Mouse (Mus musculus) brain, embryonic 18.5 days (tissue): ENCODE data around the gene Sorcs2.

ENCODE experiments used
- DNase-seq: peaks from one replicate; pipeline ENCODE4 v3.0.0-alpha.2; 2012; ENCODE audit warnings: low read depth, low spot score

Sorcs2 gene

DNA sequence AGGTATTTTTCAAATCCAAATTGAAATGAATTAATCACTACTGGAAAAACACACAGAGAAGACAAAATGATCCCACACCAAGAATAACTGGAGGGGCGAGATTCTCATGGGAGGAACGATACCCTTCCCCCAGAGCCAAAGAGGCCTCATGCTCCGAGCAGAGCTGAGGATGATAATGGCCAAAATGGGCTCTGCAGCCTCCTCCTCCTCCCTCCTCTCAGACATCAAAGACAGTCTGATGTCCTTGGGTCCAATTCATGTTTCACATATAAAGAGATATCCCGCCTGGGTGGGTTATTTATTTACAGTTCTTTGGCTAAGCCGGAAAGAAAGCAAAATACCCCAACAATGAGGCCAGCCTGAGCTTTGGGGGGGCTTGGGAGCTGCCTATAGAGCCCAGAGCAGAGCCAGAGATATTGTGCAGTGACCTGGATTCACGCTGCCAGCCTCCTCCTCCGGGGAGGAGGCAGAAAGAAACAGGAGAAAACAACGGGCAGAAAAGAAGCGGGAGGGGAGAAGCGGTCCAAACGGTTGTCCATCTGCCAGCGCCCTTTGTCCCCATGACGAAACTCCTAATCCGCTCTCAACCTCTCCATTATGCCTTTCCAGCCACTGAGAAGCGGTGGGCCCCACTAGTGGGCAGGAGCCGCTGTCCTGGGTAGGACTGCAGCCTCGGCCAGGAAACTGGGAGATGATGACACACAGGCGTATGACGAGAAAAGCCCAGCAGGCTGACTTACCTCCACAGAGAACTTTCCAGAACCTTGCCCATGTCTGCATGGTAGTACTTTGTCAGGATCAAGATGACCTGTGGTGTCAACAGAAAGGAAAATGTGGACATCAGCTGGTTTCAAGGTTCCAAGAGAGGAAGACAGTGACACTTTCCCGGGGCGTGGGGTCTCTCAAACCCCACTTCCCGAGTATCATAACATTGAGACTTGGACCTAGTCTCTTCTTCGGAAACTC is 169.3 kb downstream of the Sorcs2 start:
- DNase-seq: no peak

DNA sequence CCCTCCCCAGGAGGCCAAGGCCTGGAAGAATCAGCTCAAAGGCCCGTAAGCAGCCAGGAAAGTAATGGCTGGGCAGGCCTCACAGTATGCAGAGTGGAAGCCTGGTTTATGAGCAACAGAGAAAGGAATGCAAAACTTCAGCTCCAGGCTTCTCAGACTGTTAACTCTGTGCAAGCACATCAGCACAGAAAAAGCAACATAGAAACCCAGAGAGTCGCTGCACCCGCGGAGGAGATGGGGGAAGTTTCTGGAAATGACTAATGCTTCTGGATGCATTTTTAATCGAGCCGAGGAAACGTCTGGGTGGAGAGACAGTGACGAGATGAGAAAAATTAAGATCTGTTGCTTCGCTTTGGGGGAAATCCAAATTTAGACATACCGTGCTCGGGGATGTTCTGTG is 171.6 kb downstream of the Sorcs2 start:
- DNase-seq: no peak

DNA sequence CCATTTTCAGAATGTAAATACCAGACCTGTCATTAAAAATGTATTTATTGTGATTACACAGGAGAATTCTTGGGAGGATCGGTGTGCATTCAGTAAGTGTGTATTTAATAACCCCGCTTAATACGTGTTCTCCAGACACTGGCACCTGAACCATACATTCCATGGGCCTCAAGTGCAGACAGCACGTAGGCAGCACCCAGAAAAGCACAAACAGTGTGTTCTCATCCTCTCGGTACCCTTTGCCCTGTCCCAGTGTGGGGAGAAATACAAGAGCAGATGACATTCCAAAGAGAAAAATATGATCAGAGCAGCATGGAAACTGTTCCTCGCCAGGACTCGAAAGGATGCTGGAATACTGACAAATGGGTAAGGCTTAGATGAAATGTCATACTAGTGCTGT is 172.1 kb downstream of the Sorcs2 start:
- DNase-seq: no peak

DNA sequence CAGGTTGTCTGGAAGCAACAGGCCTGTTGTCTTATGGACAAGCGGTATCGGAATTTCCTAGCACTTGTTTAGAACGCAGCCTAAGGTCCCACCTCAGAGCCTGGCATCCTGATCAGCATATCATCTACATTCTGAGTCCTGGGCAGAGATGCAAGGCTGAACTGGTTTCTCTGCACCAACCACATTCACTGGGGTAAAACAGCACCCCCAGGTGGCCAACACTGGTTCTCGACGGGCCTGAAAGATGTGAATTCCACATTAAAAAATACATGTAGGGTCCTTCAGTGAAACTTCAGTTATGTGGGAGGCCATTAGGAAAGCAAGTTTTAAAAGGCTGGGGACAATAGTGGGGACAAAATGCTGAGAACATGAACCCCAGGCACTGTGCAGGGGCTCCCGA is 174.2 kb downstream of the Sorcs2 start:
- DNase-seq: no peak

DNA sequence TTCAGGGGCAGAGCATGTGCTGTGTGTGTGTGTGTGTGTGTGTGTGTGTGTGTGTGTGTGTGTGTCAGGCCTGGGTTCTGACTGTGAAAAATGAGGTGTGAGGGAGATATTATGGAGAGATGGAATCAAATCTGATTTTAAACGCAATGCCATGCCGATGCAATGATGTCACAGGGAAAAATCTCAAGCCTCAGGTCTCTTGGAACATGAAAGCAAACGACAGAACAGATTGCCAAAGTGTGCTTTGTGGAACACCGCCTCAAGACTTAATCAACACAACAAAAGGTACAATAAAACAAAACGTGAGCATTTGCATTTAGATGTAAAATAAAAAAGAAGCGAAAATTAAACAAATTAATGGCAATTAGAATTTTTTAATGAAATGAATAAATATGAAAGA is 177.3 kb downstream of the Sorcs2 start:
- no peak for DNase-seq

DNA sequence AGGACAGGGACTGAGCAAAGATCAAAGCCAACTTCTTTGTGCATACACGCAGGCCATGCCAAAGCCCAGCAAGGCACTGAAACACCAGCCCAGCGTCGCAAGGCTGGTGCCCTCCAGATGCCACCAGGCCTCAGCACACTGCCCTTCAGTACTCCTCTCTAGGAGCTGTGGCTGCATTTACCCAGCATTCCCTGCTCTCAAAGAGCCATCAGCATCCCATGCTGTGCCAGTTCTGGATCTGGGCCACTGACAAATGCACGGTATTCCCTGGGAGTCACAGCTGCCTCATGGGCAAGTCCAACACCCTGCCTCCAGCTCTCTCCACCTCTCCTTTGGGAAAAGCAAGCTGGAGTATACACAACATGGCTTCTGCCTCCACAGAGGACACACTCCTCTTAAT is 177.8 kb downstream of the Sorcs2 start:
- DNase-seq: no peak

DNA sequence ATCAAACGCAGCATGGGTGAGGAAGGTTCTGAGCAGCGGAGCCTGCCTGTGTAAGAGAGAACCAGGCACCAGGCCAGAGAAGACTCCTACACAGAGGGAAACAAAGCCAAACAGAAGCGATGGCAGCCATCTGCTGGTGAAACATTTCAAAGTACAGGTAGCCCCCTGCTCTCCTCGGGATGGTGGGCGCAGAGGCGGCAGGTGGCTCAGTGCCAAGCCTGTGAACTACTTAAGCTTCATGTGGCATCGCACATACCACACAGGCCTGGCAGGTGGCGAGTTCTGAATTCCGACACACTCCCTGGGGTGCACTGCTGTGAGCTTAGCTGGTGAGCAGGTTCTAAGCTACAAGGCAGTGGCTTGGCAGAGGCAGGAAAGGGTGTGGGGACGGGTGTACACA is 184.6 kb downstream of the Sorcs2 start:
- no peak for DNase-seq

DNA sequence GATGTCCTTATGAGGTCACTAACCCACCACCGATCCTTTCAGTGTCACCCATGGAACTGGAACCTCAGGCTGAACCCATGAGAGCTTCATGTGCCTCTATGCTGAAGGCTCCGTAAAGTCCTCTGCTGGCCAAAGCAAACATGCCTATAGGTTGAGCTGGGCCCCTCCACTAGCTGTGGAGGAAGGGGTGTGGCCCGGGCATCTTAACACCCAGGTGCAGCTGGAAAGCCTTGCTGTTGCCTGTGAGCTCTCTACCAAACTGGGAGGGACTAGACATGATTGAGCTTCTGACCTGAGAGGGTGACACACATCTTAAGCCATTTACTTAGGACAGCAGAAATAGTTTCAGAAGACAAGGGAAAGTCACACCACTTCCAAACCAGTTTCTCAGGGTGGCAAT is 189.1 kb downstream of the Sorcs2 start:
- no peak for DNase-seq

DNA sequence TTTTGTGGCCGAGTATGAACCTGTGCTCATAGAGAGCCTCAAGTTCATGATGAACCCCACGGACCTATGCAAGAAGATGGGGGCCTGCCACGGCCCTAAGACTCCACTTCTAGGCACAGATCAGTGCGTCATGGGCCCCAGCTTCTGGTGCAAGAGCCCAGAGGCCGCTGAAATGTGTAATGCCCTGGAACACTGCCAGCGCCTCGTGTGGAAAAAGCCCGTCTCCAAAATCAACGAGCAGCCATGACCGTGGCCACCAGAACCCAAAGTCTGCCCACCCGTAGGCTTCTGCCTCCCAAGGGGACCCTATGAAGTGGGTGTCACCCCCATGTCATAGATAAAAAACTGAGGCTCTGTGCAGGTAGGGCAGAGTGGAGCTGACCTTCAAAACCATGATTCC is 192.5 kb downstream of the Sorcs2 start:
- DNase-seq: no peak

DNA sequence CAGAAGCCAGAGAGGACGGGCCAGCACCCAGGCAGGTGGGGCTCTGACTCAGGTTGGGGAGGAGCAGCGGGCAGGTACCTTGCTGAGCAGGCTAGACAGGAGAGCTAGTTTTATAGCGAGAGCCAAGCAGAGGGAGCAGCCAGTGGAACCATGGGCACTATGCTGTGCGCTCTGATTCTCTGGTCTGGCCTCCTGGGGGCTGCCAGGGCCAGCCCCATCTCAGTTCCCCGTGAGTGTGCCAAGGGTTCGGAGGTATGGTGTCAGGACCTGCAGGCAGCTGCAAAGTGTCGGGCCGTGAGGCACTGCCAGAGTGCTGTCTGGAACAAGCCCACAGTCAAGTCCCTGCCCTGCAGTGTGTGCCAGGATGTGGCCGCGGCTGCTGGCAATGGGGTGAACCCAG is 194.0 kb downstream of the Sorcs2 start, which contains the start of gene Psapl1:
Psapl1 (plus strand) TSS at position 106 of the 400 bp plus-strand sequence.
- no peak for DNase-seq

DNA sequence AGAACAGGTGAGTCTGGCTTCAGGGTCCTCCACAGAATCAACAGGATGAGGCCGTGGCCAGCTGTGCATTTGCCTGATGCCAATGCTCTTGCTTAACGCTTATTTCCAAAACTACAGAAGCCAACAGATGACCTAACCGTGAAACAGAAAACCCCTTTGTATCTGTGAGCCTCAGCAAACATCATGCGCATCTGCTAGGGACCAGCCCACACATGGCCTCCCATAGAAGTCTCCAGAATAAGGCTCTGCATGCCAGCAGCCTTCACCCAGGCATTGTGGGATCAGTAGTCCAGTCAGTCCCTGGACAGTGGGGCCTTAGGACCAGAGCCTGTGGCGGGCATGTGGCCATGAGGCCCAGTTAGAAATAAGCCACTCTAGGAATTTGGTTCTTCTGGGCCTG is 194.5 kb downstream of the Sorcs2 start:
- no peak for DNase-seq

DNA sequence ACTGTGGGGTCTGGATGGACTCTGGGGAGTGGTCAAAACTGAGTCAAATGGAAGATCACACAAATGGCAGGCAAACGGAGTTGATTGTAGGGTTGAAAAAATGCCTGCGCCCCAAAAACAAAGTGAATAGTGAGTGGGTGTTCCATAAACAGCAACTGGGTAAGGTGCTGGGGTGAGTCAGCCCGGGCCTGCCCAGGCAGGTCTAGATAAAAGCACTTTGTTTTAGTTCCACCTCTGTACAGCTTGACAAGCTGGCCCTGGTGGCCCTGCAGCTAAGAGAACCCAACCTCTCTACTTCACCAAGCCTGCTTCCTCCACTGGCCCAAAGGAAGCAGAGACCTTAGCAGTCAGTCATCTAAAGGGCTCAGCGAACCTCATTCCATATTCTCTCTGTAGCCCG is 195.2 kb downstream of the Sorcs2 start:
- DNase-seq: no peak

DNA sequence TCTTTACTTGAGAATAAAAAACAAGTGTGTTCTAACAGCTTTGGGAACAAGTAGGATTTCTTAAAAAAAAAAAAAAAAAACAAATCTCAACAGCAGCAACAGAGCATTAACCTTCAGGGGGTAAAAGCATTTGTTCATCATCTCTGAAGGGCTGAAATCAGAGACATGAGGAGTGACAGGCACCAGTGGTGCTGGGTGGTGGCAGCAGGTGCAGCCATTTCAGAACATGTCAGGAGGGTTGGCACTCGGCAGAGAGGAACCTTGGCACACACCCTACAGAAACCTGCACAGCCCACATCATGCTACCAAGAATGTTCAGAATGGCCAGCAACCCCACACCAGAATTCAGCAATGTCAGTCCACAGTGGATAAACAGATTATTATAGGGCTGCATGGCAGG is 198.4 kb downstream of the Sorcs2 start:
- DNase-seq: no peak

DNA sequence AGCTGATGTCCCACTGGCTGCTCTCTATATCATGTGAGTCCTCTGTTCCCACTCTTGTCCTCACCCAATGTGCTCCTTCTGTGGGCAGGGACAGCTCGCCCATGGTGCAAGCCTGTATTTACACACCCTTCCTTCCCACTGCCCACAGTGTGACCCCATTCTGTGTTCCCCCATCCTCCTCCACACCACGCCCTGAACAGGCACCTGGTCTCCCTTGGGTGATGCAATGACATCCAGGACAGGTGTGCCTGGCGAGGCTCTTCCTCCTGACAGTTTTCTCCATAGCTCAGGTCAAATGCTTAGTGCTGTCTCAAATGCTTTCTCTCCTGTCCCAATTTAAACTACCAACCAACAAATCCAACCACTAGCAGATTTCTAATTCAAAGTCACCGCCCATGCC is 202.5 kb downstream of the Sorcs2 start:
- no peak for DNase-seq

DNA sequence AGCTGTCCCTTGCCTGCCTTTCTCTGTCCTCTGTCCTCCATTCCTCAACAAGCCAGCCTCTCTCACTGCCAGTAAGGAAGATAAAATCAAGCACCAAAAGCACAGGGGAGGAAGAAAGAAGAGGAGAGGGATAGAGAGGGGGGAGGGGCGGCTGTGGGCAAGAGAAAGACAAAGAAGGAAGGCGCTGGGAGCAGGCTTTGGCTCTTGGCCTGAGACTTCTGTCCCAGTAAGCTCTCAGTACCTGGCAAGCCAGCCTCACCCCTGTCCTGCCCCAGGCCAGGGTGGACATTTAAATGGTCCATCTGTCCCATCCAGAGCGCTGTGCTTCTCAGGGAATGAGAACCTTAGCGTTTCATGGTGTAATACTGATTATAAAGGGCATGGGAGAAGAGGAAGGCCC is 203.3 kb downstream of the Sorcs2 start:
- DNase-seq: no peak

DNA sequence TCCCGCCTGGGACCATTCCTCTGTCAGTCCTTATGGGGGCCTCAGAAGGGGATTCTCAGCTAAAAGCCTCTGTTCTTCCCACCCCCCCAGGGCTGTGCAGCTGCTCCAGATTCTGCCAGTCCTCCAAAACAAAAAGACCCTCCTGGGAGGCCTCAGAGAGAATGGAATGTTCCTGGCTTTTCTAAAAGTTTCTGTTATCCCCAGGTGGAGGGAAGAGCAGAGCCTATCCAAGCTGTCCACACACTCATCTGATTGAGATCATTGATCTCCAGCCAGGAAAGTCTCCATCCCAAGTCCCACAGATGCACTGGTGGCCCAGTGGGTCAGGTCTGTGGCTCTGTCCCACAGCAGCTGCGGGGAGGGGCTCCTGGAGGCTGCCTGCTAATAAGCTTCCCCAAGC is 205.3 kb downstream of the Sorcs2 start:
- no peak for DNase-seq

DNA sequence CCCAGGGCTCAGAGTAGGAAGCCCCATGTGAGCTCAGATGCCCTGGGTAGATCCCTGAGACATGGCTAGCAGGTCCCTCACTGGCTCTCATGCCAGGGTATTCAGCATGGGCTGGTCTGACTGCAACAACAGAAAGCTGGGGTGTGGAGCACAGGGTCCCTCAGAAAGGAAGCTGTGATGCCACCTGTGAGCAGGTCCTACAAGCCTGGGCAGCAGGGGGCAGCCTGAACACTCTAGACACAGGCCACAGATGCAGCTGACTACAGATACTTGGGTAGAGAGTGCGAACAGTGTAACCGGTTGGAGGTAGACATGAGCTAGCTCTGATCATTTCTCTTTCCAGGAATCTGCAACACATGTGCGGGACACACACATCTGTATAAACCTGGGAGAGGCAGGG is 206.1 kb downstream of the Sorcs2 start:
- DNase-seq: no peak

DNA sequence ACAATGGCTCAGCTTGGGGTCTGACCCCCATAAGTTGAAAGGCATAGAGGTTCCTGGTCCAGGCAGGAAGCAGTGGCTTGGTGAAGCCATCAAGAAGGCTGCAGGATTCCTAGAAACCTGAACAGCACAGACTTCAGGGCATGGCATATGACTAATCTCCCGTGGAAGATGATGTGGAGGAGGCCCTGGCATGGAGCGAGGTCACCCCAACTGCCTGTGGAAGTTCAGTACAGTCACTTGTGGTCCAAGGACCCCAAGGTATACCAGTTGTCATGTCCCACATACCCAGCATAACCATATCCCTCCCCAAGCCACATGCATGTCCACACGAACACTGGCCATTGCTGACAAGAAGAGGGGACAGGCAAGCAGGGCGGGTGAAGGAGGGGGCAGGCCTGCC is 206.7 kb downstream of the Sorcs2 start:
- no peak for DNase-seq

DNA sequence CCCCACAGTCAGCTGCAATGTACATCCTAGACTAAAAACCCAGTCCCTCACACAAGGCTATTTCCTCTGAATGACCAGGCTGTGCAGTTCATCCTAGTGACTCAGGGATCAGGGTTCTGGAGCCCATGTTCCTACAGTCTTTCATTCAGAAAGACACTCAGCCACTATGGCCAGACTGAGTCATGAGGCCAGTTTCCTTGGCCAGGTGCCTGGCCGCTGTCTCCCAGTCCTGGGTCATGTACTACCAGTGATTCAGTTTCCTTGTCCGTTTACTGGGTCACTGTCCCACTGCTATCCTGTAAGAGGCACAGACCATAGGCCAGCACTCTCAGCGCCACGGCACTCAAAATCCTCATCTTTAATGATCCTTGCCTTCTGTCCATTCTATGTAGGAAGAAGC is 209.6 kb downstream of the Sorcs2 start:
- DNase-seq: no peak

DNA sequence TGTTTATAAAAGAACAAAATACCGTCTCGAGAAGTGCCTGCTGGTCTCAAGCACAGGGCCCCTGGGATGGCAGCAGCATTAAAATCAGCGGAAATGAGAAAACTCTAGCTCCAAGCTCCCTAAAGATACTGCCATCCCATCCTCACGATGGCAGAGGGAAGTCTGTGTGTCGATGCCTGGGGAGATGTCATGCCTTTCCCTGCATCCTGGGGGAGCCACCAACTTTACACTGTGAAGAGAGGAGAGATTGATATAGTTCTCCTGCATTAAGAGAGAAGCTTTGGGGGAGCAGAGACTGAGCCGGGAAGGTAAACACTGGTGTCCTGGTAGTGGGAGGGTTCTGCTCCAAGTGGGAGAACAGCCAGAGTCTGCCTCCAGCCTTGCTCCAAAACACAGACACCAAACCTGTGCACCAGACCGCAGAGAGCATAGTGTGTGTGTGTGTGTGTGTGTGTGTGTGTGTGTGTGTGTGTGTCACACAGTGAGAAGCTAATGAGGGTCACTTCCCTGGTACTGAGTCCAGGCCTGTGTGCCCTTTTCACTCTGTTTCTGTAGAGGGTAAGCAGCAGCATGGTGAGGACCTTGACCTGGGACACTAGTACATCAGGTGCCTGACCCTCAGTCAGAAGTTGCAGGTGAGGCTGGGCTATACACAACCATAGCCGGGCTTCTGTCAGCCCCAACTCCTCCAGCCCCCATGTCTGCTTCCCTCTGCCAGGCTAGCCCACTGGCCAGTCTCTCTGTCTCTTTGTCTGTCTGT is 211.5 kb downstream of the Sorcs2 start:
- DNase-seq: no peak

DNA sequence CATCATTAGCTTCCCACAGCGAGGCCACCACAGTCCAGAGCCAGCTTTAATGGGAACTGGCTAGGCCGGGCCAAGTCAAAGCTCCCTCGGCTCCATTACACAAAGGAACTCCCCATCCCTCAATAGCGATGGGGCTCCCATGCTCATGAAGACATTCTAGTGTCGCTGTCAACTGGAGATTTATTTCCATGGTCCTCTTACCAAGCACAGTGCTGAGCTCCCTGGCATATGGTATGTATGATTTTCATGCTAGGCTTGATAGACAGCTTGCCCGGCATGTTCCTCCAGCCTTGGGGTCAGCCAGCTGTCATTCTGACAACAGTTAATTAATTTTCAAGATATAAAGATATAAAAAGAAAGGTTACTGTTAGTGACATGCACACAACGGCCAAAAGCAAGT is 215.6 kb downstream of the Sorcs2 start:
- no peak for DNase-seq

DNA sequence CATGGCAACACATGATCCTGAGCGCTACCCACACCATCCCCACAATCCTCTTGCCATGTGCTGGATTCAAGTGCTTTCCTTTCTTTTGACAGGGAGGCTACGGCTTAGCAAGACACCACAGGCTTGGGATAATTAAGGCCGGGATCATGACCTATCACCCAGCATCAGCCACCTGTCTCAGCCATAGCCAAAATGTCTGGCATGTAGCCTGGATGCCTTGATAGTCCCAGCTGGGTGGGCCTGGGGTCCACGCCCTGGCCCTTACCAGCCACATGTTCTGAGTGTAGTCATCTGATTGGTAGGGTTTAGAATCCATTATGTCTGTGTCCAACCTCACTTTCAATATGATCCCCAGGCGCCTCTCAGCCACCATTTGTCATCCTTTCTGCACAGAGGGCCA is 218.2 kb downstream of the Sorcs2 start:
- DNase-seq: no peak

DNA sequence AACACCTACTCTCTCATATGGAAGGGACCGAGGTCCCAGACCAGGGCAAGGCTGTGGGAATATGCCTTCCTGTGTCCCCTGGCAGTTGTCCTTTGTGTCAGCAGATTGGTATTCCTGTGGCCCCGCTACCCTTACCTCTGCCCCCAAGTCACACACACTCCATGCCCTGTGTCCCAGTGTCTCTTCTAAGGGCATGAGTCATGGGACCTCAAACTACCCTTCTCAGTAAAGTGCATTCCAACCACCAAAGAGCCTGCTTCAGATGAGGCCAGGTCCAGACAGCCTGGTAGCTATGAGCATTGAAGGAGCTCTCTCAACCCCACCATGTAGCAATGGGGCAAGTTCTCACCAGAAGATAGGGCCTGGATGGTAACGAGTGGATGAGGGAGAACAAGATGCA is 219.2 kb downstream of the Sorcs2 start:
- no peak for DNase-seq
